Mouse (Mus musculus) heart, embryonic 16.5 days (tissue): ENCODE results near the gene H2-D1. TPM values are rescaled to one million over a fixed set of nuclear protein-coding genes. Genes with fewer than 3 reads are reported as not detected.
A peak's percentile ranks its signal among the peaks of the same experiment; 100 is the strongest.

ENCODE experiments used
- ATAC-seq: fragments of 200-750 bp; cut with Nextera tagmentation; replicated peaks from 2 replicates; pipeline ENCODE4 v1.8.0; 2017; ENCODE audit warnings: moderate number of reproducible peaks; ENCODE audit not compliant: insufficient read depth, low FRiP score; ENCODE audit errors: extremely low read depth
- H3K27ac ChIP-seq: fragments of 300-500 bp; sonication (generic); 2 replicates; pipeline ENCODE4 v1.5.1; 2014; ENCODE audit warnings: mild to moderate bottlenecking, low read length, control low read depth, moderate library complexity
- H3K27me3 ChIP-seq: fragments of 300-500 bp; sonication (generic); 2 replicates; pipeline ENCODE4 v1.6.1; 2014; ENCODE audit warnings: low read length, mixed read lengths; ENCODE audit not compliant: control insufficient read depth, insufficient read depth
- H3K36me3 ChIP-seq: fragments of 300-500 bp; sonication (generic); 2 replicates; pipeline ENCODE4 v1.6.1; 2014; ENCODE audit not compliant: control insufficient read depth, insufficient read depth
- H3K4me1 ChIP-seq: fragments of 300-500 bp; sonication (generic); 2 replicates; pipeline ENCODE4 v1.6.1; 2014; ENCODE audit warnings: low read length, mixed read lengths; ENCODE audit not compliant: control insufficient read depth, insufficient read depth
- H3K4me2 ChIP-seq: fragments of 300-500 bp; sonication (generic); 2 replicates; pipeline ENCODE4 v1.6.1; 2014; ENCODE audit warnings: low read depth, mild to moderate bottlenecking, control low read depth, low read length
- H3K4me3 ChIP-seq: fragments of 300-500 bp; sonication (generic); 2 replicates; pipeline ENCODE4 v1.5.1; 2014; ENCODE audit warnings: mild to moderate bottlenecking, control low read depth, low read length
- H3K9ac ChIP-seq: fragments of 300-500 bp; sonication (generic); 2 replicates; pipeline ENCODE4 v1.6.1; 2014; ENCODE audit warnings: low read length, control low read depth
- H3K9me3 ChIP-seq: fragments of 300-500 bp; sonication (generic); replicated peaks from 2 replicates; pipeline ENCODE4 v1.6.1; 2016; ENCODE audit warnings: low read length; ENCODE audit not compliant: control insufficient read depth
- WGBS: fragments of 180-500 bp; shearing (Covaris S2); extraction: QIAGEN DNeasy Blood & Tissue Kit; methylation state at CpG from one replicate; pipeline ENCODE4 v1.1.7; 2014; 5-methylcytosine and 5-hydroxymethylcytosine counted together
- polyA plus RNA-seq: library from polyadenylated mRNA; unstranded; fragments of >200 nt; fragmentation: Nextera tagmentation; extraction: Ambion mirVana; gene quantifications from 2 replicates; pipeline ENCODE4 v1.2.1, GENCODE M21; 2015

H2-D1 gene
- polyA plus RNA-seq, 1 experiment from 2014 or later, result 110 TPM

- H3K27ac ChIP-seq, result no peak overlapping the region
- H3K4me3 ChIP-seq, result no peak overlapping the region
- no peak for ATAC-seq
- H3K27me3 ChIP-seq, result no peaks in the 10 kb centered on the region
- H3K36me3 ChIP-seq, result peaks cover 61% of the 10 kb centered on the region
- WGBS, result 79% methylated on average over 18 of the region's 18 CpGs
- H3K9me3 ChIP-seq, result no peaks in the 10 kb centered on the region
- H3K4me2 ChIP-seq, result no peak overlapping the region
- H3K9ac ChIP-seq, result no peak overlapping the region
- H3K4me1 ChIP-seq, result peaks cover 1% of the 10 kb centered on the region; the same call in 1 of the 2 replicates
Observed at GRCm38 (mm10) chr17:35252619-35253292, 9.8 kb upstream of the H2-D1 start.

- Histone ChIP-seq H3K9me3 (no peaks in the 10 kb centered on the region), H3K9ac (no peak overlapping the region), H3K4me2 (no peak overlapping the region), H3K4me3 (no peak overlapping the region), H3K36me3 (peaks cover 53% of the 10 kb centered on the region), H3K4me1 (peaks cover 3% of the 10 kb centered on the region; the same call in 1 of the 2 replicates), H3K27me3 (no peaks in the 10 kb centered on the region), H3K27ac (no peak overlapping the region)
- WGBS, result 83% methylated on average over 32 of the region's 32 CpGs
- ATAC-seq, result no peak
Observed at GRCm38 (mm10) chr17:35253293-35254093, 9.0 kb upstream of the H2-D1 start.

- no peak overlapping the region for H3K9ac ChIP-seq
- H3K36me3 ChIP-seq, result peaks cover 44% of the 10 kb centered on the region
- no peak overlapping the region for H3K4me3 ChIP-seq
- ATAC-seq, result no peak
- H3K4me2 ChIP-seq, result no peak overlapping the region
- no peaks in the 10 kb centered on the region for H3K27me3 ChIP-seq
- no peaks in the 10 kb centered on the region for H3K9me3 ChIP-seq
- H3K27ac ChIP-seq, result no peak overlapping the region
- peaks cover 3% of the 10 kb centered on the region; the same call in 1 of the 2 replicates for H3K4me1 ChIP-seq
- WGBS, result 60% methylated on average over 11 of the region's 11 CpGs
Observed at GRCm38 (mm10) chr17:35254241-35255098, 8.1 kb upstream of the H2-D1 start.

GRCm38 (mm10) chr17:35255301-35255700, 7.2 kb upstream of the H2-D1 start:
- no peaks in the 10 kb centered on the region for H3K27me3 ChIP-seq
- H3K4me3 ChIP-seq, result no peak overlapping the region
- H3K27ac ChIP-seq, result no peak overlapping the region
- peaks cover 3% of the 10 kb centered on the region; the same call in 1 of the 2 replicates for H3K4me1 ChIP-seq
- peaks cover 35% of the 10 kb centered on the region for H3K36me3 ChIP-seq
- no peak overlapping the region for H3K4me2 ChIP-seq
- ATAC-seq, result no peak
- WGBS, result 62% methylated on average over 3 of the region's 3 CpGs
- H3K9ac ChIP-seq, result no peak overlapping the region
- no peaks in the 10 kb centered on the region for H3K9me3 ChIP-seq

- peaks cover 3% of the 10 kb centered on the region; the same call in 1 of the 2 replicates for H3K4me1 ChIP-seq
- no peak overlapping the region for H3K9ac ChIP-seq
- no peaks in the 10 kb centered on the region for H3K27me3 ChIP-seq
- H3K36me3 ChIP-seq, result peaks cover 31% of the 10 kb centered on the region
- 53% methylated on average over 4 of the region's 4 CpGs for WGBS
- no peak for ATAC-seq
- H3K9me3 ChIP-seq, result no peaks in the 10 kb centered on the region
- H3K4me2 ChIP-seq, result no peak overlapping the region
- no peak overlapping the region for H3K27ac ChIP-seq
- H3K4me3 ChIP-seq, result no peak overlapping the region
Observed at GRCm38 (mm10) chr17:35255704-35256103, 6.8 kb upstream of the H2-D1 start.

- Histone ChIP-seq H3K27me3 (peaks cover 5% of the 10 kb centered on the region; the same call in 1 of the 2 replicates), H3K27ac (no peak overlapping the region), H3K36me3 (peaks cover 20% of the 10 kb centered on the region), H3K4me3 (no peak overlapping the region; the same call in 1 of the 2 replicates), H3K9ac (no peak overlapping the region), H3K9me3 (no peaks in the 10 kb centered on the region), H3K4me2 (peak overlapping the region; percentile 62; the same call in 1 of the 2 replicates), H3K4me1 (peaks cover 3% of the 10 kb centered on the region)
- 62% methylated on average over 1 of the region's 1 CpGs for WGBS
- no peak for ATAC-seq
Observed at GRCm38 (mm10) chr17:35257378-35257777, 5.2 kb upstream of the H2-D1 start.

- peak; percentile 37; the same call in 1 of the 2 replicates for ATAC-seq
- Histone ChIP-seq H3K4me1 (peaks cover 7% of the 10 kb centered on the region), H3K4me3 (peak overlapping the region; percentile 41), H3K27ac (no peak overlapping the region), H3K9ac (peak overlapping the region; percentile 38; the same call in 1 of the 2 replicates), H3K27me3 (peaks cover 8% of the 10 kb centered on the region; the same call in 1 of the 2 replicates), H3K36me3 (peaks cover 14% of the 10 kb centered on the region), H3K9me3 (no peaks in the 10 kb centered on the region), H3K4me2 (peak overlapping the region; percentile 62)
- 11% methylated on average over 17 of the region's 17 CpGs for WGBS
Observed at GRCm38 (mm10) chr17:35257824-35258491, 4.6 kb upstream of the H2-D1 start.
